Mouse (Mus musculus): ENCODE data around the gene 1700066M21Rik. TPM values are rescaled to one million over a fixed set of nuclear protein-coding genes. Genes with fewer than 3 reads are reported as not detected.

1700066M21Rik gene
- 1.9 TPM for polyA plus RNA-seq (2017; shearing (Covaris generic))

GRCm38 (mm10) chr1:57377376-57378341, at the start of gene 1700066M21Rik:
Gene 1700066M21Rik, plus strand, starts transcription at chr1:57377620.

DNA sequence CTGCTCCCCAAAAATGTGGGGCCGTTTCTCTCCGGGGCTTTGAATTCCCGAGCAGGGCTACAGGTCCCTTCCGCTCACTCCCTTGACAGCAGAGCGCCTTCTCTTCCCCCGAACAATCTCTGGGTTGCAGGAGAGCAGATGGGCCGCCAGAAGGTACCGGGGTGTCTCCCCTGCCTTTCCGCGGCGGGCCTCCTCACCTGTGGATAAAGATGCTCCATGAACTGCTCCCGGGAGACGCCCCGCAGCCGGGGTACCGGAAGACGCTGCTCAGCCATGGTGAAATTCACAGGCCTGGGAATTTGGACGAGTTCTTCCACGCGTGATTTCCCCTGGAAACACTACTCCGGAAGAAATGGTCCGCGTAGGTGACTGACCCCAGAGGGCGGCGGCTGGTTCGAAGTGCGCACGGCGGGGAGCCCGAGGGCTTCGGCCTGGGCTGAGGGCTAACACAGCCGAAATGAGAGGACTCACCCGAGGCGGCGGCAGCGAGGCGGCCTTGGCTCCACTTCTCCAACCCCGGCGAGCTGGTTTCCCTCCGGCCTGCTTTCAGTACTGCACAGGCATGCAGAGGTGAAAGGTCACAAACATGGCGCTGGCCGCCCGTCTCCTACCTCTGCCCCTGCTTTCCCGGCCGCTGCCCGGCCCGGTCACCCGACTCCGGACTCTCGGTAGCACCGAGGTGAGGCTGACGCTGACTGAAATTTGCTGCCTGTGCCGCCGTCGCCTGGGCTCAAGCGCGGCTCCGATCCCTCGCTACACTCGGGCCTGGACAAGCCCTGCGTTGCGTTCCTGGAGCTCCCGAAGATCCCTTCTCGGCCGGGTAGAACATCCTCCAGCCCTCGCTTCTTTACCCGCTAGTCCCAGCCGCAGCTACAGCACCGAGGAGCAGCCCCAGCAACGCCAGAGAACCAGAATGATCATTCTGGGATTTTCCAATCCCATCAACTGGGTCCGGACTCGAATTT, 29.0 kb downstream of the 1700066M21Rik start, which contains the start of the genes Maip1 and Tyw5:
TSS of gene Maip1 (plus strand) at position 142 of the 965 bp plus-strand sequence.
TSS of gene Tyw5 (minus strand) at position 915 of the 965 bp plus-strand sequence.

Other genes starting within 250 kb of the 1700066M21Rik start
- 9.6 TPM for gene Maip1, start 28.7 kb downstream of the 1700066M21Rik start, polyA plus RNA-seq (2017; shearing (Covaris generic))
- gene Tyw5, start 29.5 kb downstream of the 1700066M21Rik start, polyA plus RNA-seq (2017; shearing (Covaris generic)), result 35.5 TPM

Data from activated CD4-positive, CD25-positive, alpha-beta regulatory T cell, adult 9 weeks (primary cell).